Mouse (Mus musculus) heart, postnatal 0 days (tissue): ENCODE measurements around the gene Mcoln1.

Experiments used
- CTCF ChIP-seq: IDR thresholded peaks from 2 replicates; pipeline ENCODE4 v1.5.1; 2016; ENCODE audit warnings: antibody characterized with exemption, control low read depth, low read depth
- EP300 ChIP-seq: IDR thresholded peaks from 2 replicates; pipeline ENCODE4 v1.6.1; 2016; ENCODE audit warnings: antibody characterized with exemption, low read depth

DNA sequence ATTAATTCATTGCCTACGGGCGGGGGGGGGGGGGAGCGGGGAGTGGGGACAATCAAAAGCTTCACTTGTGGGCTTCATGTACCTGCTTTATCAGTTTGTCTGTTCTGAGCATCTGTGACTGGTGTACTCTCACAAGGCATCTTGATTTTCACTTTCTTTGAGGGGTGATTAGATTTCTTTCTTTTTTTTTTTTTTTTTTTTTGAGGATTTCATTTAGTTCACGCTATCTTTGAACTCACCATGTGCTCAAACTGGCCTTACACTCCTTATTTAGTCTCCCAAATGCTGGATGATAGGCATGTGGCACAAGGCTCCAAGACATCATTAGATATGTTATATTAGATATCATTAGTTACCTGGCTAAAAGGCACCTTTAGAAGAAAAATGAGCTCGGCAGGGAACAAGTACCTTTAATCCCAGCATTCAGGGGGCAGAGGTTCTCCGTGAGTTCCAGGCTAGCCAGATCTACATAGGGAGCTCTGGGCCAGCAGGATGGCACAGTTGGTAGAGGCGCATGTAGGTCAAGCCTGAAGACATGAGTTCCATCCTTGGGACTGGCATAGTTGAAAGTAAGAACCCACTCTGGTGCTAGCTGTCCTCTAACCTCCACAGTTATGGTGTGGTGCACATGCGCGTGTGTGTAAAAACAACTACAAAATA lies 32.2 kb upstream of the Mcoln1 start:
- TF ChIP-seq EP300 (no peak), CTCF (no peak)
